Mouse (Mus musculus) E14TG2a.4 (cell line): ENCODE results near the gene Fam155a.

ENCODE experiments used
- H3K27me3 ChIP-seq: 2 replicates; pipeline ENCODE4 v1.6.1; 2014; ENCODE audit warnings: low read length, control low read depth; ENCODE audit not compliant: insufficient read depth
- H3K36me3 ChIP-seq: 2 replicates; pipeline ENCODE4 v1.6.1; 2014; ENCODE audit warnings: low read length, control low read depth; ENCODE audit not compliant: insufficient read depth
- H3K4me1 ChIP-seq: replicated peaks from 2 replicates; pipeline ENCODE4 v1.6.1; 2014; ENCODE audit warnings: low read depth, low read length, control low read depth
- H3K4me3 ChIP-seq: replicated peaks from 2 replicates; pipeline ENCODE4 v1.5.1; 2014; ENCODE audit warnings: mild to moderate bottlenecking, low read length
- H3K9me3 ChIP-seq: 2 replicates; pipeline ENCODE4 v1.6.1; 2014; ENCODE audit warnings: low read length, control low read depth
- CTCF ChIP-seq: conservative IDR thresholded peaks from 2 replicates; pipeline ENCODE4 v1.5.1; 2014; ENCODE audit warnings: low read length
- NANOG ChIP-seq: IDR thresholded peaks from 2 replicates; pipeline ENCODE4 v1.6.1; 2014; ENCODE audit warnings: borderline replicate concordance, low read length, mixed read lengths
- POU5F1 ChIP-seq: IDR thresholded peaks from 2 replicates; pipeline ENCODE4 v1.6.1; 2014; ENCODE audit warnings: low read length, borderline replicate concordance

Gene Fam155a

DNA sequence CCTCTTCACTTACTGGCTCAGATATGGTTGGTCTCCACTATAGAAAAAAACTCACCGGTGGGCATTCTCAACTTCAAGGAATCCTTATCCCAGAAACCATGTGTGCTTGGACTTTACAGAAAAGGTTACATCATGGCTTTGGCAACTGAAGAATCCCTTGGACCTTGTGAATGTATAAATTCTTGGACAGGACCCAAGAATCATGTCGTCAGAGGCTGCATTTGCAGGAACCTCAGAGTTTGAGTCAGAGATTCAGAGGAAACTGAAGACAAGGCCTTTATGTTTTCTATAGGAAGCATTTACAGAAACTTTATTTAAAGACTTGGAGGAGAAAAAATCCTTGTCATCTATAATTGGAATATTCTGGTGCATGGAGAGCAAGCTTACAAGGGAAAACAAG, 475.9 kb downstream of the Fam155a start:
- Histone ChIP-seq H3K36me3 (no peaks in the 10 kb centered on the region), H3K9me3 (no peaks in the 10 kb centered on the region), H3K4me1 (no peaks in the 10 kb centered on the region), H3K4me3 (no peak overlapping the region), H3K27me3 (no peaks in the 10 kb centered on the region)
- TF ChIP-seq NANOG, result no peak
- no peak for TF ChIP-seq POU5F1
- no peak for TF ChIP-seq CTCF

DNA sequence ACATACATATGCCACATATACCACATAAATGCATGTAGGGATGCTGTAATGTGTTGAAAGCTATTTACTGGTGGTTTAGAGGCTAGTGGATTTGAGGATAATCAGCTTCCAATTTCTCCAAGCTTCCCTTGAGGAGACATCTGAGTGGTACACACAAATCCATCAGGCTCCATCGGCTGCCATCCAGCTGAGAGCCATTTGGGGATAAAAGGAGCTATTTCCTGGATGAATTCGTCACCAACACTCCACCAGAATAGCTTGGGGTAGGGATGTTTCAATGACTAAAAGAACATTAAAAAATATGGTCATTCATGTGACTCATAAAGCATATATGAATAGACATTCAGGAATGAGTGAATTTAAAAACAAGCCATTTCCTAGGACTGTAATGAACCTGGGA, 478.4 kb downstream of the Fam155a start:
- H3K9me3 ChIP-seq, result peaks cover 3% of the 10 kb centered on the region; the same call in 1 of the 2 replicates
- no peak for TF ChIP-seq CTCF
- TF ChIP-seq POU5F1, result no peak
- TF ChIP-seq NANOG, result no peak
- H3K36me3 ChIP-seq, result no peaks in the 10 kb centered on the region
- no peaks in the 10 kb centered on the region for H3K27me3 ChIP-seq
- no peaks in the 10 kb centered on the region for H3K4me1 ChIP-seq
- H3K4me3 ChIP-seq, result no peak overlapping the region

DNA sequence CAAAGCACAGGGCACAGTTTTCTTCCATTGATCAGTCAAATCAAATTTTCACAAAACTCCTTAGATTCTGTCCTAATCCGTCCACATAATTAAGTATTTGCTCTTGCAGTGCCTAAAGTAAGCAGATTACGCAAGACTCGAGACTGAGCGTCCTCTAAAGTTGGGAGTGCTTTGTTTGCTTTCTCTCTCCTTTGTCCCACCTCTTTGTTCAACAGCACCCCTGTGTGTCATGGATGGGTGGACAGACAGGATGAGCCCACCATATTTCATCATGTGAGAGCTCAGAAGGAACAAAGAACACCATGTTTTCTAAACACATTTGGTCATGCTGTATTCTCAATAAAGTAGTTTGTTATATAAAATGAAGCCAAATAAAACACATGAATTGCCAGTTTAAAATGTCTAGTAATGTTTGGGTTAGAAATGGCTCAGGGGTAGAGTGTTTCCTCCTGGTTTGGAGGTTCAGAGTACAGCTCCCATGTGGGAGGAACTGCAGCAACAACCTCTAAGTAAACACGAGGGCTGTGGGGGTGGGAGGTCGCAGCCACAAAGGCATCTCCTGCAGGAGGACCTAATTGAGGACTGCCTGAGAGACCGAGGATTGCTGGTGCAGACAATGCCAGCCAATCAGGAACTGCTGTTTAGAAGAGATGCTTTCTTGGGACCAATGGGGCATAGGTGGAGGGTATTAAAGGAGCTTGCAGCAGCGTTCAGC, 482.8 kb downstream of the Fam155a start:
- TF ChIP-seq CTCF, result no peak
- TF ChIP-seq NANOG, result no peak
- TF ChIP-seq POU5F1, result no peak
- Histone ChIP-seq H3K27me3 (no peaks in the 10 kb centered on the region), H3K4me1 (no peaks in the 10 kb centered on the region), H3K4me3 (no peak overlapping the region), H3K9me3 (peaks cover 3% of the 10 kb centered on the region; the same call in 1 of the 2 replicates), H3K36me3 (no peaks in the 10 kb centered on the region)

DNA sequence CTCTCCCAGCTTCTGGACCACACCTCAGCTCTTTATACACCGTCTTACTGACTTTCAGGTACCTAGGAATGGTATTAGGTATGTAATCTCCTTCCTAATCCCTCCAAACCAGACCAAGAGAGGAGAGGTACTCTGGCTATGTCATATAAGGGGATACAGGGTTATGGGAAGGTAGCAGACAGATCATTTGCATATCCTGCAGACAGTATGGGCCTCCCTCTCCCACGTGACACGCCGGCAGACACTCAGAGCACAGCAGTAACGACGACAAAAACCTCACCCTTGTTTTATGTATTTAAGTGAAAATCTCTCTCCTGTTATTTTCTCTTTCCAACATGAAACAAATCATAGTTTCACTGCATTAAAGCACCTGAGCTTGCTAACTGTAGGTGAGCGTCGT, 496.8 kb downstream of the Fam155a start:
- H3K27me3 ChIP-seq, result no peaks in the 10 kb centered on the region
- H3K4me3 ChIP-seq, result no peak overlapping the region
- no peaks in the 10 kb centered on the region for H3K9me3 ChIP-seq
- no peaks in the 10 kb centered on the region for H3K36me3 ChIP-seq
- no peaks in the 10 kb centered on the region for H3K4me1 ChIP-seq
- TF ChIP-seq NANOG, result no peak
- TF ChIP-seq CTCF, result no peak
- TF ChIP-seq POU5F1, result no peak

DNA sequence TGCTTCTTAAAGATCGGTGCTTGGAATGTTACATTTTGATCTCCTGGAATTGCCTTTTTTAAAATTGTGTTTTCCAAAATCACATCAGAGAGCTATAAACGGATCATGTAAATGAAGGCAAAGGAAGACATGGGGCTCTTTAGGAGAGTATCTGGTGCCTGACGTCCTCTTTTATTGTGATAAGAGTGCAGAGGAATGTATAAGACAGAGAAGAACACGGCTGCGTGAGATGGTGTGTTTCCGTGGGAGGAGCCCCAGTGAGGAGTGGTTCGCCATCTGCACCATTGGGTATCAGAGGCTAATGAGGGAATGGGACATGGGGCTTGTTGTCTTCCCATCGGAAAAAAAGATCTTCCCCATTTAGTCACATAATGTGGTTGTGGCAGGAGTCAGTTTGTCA, 506.6 kb downstream of the Fam155a start:
- Histone ChIP-seq H3K9me3 (no peaks in the 10 kb centered on the region), H3K4me3 (no peak overlapping the region)
- TF ChIP-seq NANOG (no peak), CTCF (no peak), POU5F1 (no peak)

DNA sequence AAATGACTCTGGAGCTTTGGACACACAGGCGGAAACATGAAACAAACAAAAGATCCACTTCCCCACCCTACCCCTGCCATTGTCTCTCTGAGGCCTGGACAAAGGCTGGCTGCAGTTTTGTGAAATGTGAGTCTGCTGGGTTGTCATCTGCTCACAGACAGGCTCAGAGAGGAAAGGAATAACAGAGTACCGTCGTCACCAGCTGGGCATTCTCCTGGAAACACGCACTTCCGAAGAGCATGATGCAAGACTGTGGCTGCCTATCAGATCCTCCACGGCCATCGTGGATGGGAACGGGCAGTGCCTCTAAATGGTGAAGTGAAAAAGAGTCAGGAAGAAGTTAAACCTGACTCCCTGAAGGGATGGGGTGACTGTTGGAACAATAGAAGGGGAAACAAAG, 509.4 kb downstream of the Fam155a start:
- Histone ChIP-seq H3K9me3 (no peaks in the 10 kb centered on the region), H3K27me3 (no peaks in the 10 kb centered on the region), H3K4me1 (peaks cover 7% of the 10 kb centered on the region), H3K36me3 (no peaks in the 10 kb centered on the region), H3K4me3 (no peak overlapping the region)
- TF ChIP-seq POU5F1 (no peak), CTCF (no peak), NANOG (no peak)

More for the DNA sequence above, 506.6 kb downstream of the Fam155a start:
- Histone ChIP-seq H3K4me1 (peaks cover 7% of the 10 kb centered on the region), H3K36me3 (no peaks in the 10 kb centered on the region), H3K27me3 (no peaks in the 10 kb centered on the region)

DNA sequence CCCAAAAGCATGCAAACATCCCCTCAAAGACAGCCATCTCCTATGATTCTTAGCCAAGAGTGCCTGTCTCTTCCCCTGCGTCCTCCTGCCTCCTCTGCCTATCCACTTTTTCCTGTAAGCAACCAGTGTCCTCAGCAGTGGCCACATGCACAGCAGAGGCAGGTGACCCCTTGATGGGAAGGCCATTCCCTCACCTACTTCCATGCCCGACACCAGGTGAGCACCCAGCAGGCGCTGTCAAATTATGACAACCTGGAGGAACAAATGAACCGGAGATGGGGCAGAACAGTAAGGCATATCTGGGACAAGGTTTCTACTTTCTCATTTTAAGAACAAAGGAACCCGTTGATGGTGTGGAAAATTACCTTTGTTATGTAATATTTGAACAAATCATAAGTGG, 515.6 kb downstream of the Fam155a start:
- no peak for TF ChIP-seq CTCF
- TF ChIP-seq POU5F1, result no peak
- no peak for TF ChIP-seq NANOG
- Histone ChIP-seq H3K4me3 (no peak overlapping the region), H3K4me1 (no peaks in the 10 kb centered on the region), H3K36me3 (no peaks in the 10 kb centered on the region), H3K9me3 (no peaks in the 10 kb centered on the region), H3K27me3 (no peaks in the 10 kb centered on the region)

DNA sequence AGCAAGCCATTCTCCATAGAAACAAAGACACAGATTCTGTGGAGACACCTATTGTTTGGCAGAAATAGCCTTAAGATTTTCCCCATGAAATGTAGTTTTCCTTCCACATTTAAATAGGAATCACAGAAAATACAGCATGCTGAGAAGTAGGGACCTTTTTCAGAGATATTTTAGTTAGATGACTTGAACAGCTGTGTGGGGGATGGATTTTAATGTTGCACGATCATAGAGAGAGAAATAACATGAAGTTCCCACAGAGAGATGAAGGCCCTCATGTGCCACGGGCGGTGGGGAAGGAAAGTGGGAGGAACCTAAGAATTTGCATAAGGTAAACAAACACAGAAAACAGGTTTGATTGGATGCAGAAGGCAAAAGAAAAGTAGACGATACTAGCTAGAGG, 518.0 kb downstream of the Fam155a start:
- no peak for TF ChIP-seq POU5F1
- TF ChIP-seq NANOG, result no peak
- no peak for TF ChIP-seq CTCF
- Histone ChIP-seq H3K36me3 (no peaks in the 10 kb centered on the region), H3K9me3 (no peaks in the 10 kb centered on the region), H3K4me3 (no peak overlapping the region), H3K4me1 (no peaks in the 10 kb centered on the region), H3K27me3 (no peaks in the 10 kb centered on the region)

DNA sequence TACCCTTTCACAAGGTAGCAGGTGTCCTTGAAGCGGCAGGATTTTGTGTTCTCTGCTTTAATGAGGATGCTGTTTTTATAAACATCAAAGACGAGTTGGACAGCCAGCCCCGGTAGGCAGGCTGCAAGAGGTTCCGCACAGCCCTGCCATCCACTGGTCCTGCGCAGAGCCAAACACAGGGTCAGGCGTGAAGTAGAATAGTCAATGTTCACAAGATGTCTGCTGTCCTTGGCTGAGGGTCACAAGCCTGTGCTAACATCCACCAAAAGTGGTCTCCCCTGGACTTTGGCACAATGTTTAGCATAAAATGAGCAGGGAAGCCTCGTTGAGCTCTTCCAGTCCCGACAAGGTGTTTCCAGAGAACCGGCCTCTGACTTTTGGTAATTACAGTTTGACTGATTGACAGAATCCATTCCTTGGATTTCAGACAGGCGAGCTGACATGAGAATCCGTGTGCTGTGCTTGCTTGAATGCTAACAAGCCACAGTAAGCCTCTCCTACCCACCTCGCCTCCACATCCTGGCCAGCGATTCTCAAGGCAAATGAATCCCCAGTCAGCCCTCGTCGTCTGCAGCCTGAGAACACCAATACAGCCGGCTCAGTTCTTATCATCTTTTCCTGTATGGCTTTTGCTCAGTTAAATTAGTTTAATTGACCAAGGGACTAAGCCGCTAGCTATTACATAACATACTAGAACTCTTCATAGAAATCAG, 522.7 kb downstream of the Fam155a start:
- no peak overlapping the region for H3K4me3 ChIP-seq
- TF ChIP-seq CTCF (no peak), POU5F1 (no peak), NANOG (no peak)

More for the DNA sequence above, 522.7 kb downstream of the Fam155a start:
- no peaks in the 10 kb centered on the region for H3K4me1 ChIP-seq
- no peaks in the 10 kb centered on the region for H3K36me3 ChIP-seq
- no peaks in the 10 kb centered on the region for H3K9me3 ChIP-seq
- H3K27me3 ChIP-seq, result no peaks in the 10 kb centered on the region
